Mouse (Mus musculus) urinary bladder, postnatal 10 days (tissue): ENCODE data around the gene Wnt10a.

Source experiments
- DNase-seq: peaks from one replicate; pipeline ENCODE4 v3.0.0; 2022; ENCODE audit warnings: low spot score

Wnt10a gene

GRCm38 (mm10) chr1:74791249-74791648, at the start of gene Wnt10a:
TSS of gene Wnt10a (plus strand) at chr1:74791516.
- DNase-seq: no peak

- no peak for DNase-seq
These were observed 44.0 kb upstream of the Wnt10a start for GRCm38 (mm10) chr1:74747335-74747734.

DNA sequence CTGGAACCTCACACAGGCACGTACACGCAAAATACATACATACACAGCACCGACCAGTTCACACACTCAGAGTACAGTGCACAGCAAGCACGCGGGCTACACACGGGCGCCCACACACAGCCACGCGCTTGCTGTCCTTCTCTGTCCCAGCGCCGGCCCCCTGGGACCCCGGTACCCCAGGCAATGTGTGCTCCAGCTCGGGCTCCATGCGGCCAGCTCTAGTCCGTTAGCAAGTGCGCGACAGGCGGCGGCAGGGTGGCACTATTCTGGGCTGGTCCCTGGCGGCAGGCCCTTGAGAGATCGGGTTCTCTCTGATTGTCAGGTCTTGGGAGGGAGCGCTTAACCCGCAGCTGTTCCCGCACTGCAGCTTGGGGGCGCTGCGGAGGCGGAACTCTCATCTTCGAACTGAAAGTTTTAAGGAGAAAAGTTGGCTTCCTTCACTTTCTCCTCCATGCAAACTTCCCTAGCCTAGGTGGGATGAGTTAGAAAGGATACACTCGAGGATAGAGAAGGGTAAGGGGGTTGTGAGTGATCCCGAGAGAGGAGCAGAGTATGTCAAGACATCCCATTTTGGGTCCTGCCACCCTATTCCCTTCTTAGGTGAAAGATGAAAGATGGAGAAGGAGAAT, 42.6 kb upstream of the Wnt10a start, which contains the start of gene Prkag3:
TSS of gene Prkag3 (minus strand) at position 579 of the 629 bp plus-strand sequence.
- no peak for DNase-seq

GRCm38 (mm10) chr1:74749301-74749700, 42.0 kb upstream of the Wnt10a start:
- DNase-seq: no peak

DNA sequence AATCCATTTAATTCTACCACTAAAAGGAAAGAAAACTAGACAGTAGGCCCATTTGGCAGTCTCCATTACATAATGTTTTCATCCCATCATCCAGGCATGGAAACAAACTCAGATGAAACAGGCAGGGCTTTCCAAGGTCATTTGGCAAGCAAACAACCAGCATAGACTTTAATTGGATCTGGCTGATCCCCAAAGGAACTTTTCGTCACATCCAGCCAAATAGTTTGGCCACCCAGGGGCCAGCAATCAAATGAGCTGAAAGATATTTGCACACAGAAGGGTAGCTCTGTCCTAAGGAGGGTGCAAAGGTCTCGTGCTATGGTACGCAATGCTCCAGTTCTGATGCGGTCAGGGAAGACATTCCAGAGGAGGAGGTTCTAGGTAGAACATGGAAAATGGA, 40.6 kb upstream of the Wnt10a start:
- no peak for DNase-seq

DNA sequence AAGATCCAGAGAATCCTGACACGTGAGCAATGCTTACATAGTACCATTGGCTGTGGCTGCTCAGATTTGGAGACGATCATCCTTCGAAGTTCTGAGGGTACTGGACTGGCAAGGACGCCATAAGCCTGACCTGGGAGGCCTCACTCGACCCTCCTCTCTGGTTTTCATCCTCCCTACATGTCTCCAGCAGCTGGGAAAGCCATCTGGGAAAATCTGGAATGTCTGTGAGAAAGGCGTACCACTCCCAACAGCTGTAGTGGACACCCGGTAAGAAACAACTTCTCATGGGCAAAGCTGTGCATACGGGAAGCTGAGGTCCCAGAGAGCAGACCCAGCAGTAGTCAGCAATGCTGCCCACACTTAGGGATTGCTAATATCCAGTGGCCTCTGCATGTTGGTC, 39.2 kb upstream of the Wnt10a start:
- no peak for DNase-seq

GRCm38 (mm10) chr1:74752833-74753232, 38.5 kb upstream of the Wnt10a start:
- no peak for DNase-seq

GRCm38 (mm10) chr1:74753266-74753974, 37.9 kb upstream of the Wnt10a start:
- no peak for DNase-seq

- DNase-seq: no peak
These were observed 37.0 kb upstream of the Wnt10a start for GRCm38 (mm10) chr1:74754175-74754785.

DNA sequence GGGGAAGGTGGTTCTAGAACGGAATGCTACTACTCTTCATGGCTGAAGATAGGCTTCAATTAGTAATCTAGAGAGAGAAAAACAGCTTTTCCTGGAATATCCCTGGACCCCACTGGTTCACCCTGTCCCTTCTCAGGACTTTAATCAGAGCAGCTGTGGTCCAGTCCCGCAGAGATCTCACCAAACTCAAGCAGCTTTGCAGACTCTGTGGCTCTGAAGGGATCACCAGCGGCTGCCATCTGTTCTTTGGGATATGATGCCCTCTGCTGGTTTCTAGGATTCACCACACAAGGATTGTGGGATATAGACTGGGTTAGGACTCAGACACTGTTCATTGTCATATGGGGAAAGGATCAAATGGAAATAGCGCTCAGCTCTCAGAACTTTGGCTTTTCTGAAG, 31.5 kb upstream of the Wnt10a start:
- no peak for DNase-seq

DNA sequence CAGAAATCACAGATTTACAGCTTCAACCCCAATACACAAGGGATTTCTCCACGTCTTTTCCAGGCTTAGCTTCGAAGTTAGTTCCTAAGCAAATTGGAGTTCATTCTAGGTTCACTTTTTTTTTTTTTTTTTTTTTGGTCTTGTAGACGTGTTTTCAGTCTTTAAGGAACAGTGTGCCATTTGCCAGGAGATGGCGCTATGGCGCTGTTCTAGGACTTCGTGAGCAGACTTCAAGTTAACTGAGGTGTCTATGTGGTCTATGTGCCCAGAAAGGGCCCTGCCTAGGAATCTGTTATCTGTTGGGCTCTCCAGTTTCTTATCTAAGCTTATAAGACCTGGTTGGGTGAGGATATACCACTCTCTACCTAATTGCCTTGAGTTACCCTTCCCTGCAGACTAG, 28.2 kb upstream of the Wnt10a start:
- DNase-seq: no peak

DNA sequence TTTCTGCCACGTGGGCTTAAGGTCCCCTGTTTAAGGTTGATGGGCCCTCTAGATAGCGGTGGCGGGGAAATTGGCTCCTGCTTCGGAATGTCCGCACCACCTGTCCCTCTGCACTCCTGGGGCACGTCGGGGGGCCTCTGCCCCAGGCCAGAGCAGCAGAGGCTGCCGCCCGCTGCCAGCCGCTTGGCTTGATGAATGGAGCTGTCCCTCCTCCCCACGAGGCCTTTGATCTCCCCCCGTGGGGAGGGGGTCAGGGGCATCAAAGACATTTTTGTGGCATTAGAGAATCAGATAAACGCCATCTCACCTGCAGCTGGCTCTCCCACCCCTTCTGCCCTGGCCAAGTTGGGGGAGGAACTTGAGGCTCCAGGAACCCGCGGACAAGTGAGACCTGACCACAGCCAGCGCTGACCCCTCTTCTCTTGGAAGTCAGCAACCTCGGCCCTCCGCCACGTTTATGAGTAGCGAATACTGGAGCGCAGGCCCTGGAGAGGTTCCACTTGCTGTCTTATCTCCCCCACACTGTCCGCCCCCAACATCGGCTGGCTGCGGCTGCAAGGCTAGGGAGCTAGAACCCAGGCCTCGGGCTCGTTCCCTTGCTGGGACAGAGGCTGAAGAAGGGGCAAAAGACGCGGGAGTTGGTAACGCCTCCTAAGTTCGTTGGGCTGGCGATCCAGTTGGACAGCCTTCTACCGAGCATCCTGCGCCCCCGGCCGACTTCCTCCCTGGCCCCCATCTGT, 20.4 kb upstream of the Wnt10a start:
- no peak for DNase-seq

DNA sequence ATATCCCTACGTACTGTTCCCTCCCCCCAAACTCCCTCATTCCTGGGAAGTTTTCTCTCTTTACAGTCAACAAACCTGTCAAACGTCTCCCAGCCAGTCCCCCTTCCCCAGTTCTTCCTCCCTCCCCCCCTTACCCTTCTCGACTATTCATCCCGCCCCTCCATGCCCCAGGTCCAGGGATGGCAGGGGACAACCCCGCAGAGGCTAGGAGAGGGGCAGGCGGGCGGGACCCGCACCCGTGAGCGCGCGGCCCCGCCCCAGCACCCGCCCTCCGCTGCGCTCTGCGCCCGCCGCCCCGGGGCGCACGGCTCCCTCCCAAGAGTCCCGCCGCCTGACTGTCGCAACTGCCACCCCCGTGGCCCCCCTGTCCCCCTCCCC, 19.9 kb upstream of the Wnt10a start:
- DNase-seq: no peak

DNA sequence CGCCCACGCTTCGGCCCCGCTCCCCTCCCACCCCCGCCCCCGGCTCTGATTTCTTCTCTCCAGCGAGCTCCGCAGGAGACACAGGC, 19.6 kb upstream of the Wnt10a start, which contains the start of gene Wnt6:
TSS of gene Wnt6 (plus strand) at position 48 of the 86 bp plus-strand sequence.
- no peak for DNase-seq

DNA sequence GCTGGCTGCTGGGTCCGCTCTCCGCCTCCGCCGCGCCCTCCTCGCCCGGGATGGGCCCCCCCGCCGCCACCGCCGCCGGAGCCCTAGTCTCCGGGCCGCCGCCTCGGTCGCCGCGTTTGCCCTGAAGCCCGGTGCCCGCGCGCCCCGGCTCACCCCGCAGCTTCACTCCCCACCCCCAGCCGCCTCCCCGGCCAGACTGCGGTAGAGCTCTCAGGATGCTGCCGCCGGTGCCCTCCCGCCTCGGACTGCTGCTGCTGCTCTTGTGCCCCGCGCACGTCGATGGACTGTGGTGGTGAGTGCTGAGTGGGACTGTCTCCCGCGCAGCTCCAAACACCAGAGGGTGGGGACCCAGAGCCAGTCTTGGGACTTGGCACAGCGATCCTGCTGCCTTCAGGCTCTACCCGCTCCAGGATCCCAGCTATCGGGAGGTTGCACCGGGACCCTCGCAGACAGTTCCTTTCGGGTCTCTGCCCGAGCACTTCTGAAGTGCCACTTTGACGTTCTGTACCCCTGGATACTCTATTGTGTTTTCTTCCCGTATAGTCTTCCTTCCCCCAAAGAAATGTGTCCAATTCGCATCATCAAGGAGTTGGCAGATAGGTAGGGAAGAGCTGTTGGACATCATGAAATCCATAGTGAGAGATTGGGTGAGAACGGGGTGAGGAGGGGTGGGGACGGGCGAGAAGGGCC, 19.2 kb upstream of the Wnt10a start:
- DNase-seq: no peak

GRCm38 (mm10) chr1:74773136-74773535, 18.2 kb upstream of the Wnt10a start:
- no peak for DNase-seq

DNA sequence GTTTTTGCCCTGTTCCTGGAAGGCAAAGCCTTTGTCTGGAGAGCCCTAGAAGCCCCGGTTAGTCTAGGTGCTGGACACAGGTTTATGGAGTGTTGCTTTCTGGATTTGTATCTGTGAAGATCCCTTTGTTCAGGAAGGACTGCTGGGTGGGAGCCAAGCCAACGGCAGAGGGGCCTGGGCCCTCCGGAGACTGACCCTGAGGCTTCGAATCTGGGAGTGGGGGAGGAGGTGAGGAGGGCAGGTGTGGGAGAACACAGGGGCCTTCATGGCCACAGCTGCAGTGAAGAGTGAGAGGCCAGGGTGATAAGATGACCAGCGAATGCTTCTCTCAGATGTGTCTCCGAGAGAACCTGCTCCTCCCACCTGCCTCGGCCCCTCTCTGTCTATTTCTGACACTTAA, 17.3 kb upstream of the Wnt10a start:
- no peak for DNase-seq

DNA sequence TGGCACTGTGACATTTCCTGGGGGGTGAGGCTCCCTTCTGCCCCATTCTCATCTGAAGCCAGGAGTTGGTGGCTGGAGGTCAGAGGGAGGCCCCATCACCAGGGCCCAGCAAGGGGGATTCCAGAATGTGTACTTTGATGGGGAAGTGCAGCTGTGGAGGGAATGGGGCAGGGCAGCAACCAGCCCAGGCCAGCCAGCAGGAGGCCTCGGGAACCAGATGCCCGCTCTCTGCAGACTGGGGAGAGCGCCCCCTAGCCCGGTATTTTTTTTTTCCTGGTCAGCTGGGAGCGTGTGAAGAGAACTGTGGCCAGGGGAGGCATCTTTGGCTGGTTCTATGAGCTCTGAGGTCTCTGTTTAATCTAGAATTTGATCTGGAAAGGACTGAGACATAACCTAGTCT, 15.5 kb upstream of the Wnt10a start:
- DNase-seq: no peak

DNA sequence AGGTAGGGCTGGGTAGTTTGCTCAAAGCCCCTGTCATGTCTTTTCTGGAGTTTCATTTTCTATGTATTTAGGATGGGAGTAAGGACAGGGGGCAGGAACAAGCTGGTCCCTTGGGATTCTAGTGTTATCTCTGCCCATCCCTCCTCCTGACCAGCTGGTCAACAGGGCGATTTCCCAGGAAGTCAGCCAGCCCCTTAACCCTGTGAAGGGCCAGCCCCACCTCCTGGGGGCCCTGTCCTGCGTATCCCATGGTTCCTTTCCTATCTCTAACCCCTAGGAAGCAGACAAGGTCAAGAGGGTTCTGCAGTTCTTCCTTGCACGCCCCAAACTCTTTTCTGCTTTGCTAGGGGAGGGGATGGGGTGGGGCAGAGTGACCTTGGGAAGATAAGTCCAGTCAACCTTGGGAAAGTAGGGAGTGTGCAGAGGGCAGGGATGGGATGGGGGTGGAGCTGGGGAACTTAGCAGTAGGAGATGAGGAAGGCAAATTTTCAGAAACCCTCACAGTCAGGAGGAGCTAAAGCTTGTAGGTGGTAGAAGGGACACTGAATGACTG, 12.3 kb upstream of the Wnt10a start:
- DNase-seq: no peak

GRCm38 (mm10) chr1:74782045-74782444, 9.3 kb upstream of the Wnt10a start:
- DNase-seq: no peak

DNA sequence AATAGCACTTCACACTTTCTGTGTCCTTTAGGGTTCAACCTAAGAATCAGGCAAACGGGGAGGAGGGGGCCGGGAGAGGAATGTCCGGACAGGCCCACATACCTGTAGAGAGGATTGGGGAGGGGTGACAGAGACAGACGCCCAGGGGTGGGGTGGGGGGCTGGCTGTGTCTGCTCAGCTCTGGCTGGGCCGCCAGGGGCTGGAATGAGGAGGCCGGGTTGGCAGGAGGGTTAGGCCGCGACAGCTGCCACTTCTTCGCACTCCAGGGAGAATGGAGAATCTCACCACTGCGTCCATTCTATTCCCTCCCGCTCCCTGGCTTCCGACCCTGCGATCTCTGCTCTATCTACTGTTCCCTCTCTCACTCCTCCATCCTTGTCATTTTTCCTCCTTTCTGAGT, 7.8 kb upstream of the Wnt10a start:
- no peak for DNase-seq

GRCm38 (mm10) chr1:74784041-74784759, 7.1 kb upstream of the Wnt10a start:
- DNase-seq: no peak
